Comparison of ENCODE assay signal across 8 mouse cellular contexts in genomic region chrX:77509149-77509548, GRCm38 (mm10). TPM values are rescaled to one million over a fixed set of nuclear protein-coding genes. Genes with fewer than 3 reads are reported as not detected.
DNase-seq lines count a peak whose midpoint lies in the region; ATAC-seq and TF ChIP-seq lines count a peak whose summit lies in the region.

No protein-coding gene starts in this region.

- H3K36me3 ChIP-seq in forebrain, postnatal 0 days (ENCODE audit: insufficient read depth): no peaks in the 10 kb centered on the region
- H3K36me3 ChIP-seq in lung, embryonic 15.5 days: no peaks in the 10 kb centered on the region

- H3K27ac ChIP-seq in forebrain, postnatal 0 days (ENCODE audit: low read depth, low read length): peak overlapping the region; percentile 93
- peak overlapping the region; percentile 97 for H3K27ac ChIP-seq in lung, embryonic 15.5 days

- TF ChIP-seq CTCF in forebrain, postnatal 0 days (IDR thresholded peaks at IDR 0.05; ENCODE audit: low read depth): peak; percentile 29

- 26% methylated on average over 13 of the region's 13 CpGs for WGBS in forebrain, postnatal 0 days
- 16% methylated on average over 13 of the region's 13 CpGs for WGBS in lung, embryonic 15.5 days

- H3K9ac ChIP-seq in forebrain, postnatal 0 days: 0 out of 2 replicates have a peak overlapping the region, but pooled peaks have one; percentile 72
- H3K9ac ChIP-seq in lung, embryonic 15.5 days: no peak overlapping the region

- no peaks in the 10 kb centered on the region for H3K9me3 ChIP-seq in forebrain, postnatal 0 days (ENCODE audit: low read length)
- H3K9me3 ChIP-seq in lung, embryonic 15.5 days: no peaks in the 10 kb centered on the region

- ATAC-seq in forebrain, postnatal 0 days: peak; percentile 85
- ATAC-seq in lung, embryonic 15.5 days (ENCODE audit: borderline replicate concordance, extremely low read depth, low FRiP score, low TSS enrichment): peak; percentile 56

- no peaks in the 10 kb centered on the region for H3K4me1 ChIP-seq in forebrain, postnatal 0 days (ENCODE audit: insufficient read depth)
- peaks cover 13% of the 10 kb centered on the region for H3K4me1 ChIP-seq in lung, embryonic 15.5 days

- H3K27me3 ChIP-seq in forebrain, postnatal 0 days (ENCODE audit: insufficient read depth, low read length): no peaks in the 10 kb centered on the region
- no peaks in the 10 kb centered on the region for H3K27me3 ChIP-seq in lung, embryonic 15.5 days

- H3K4me3 ChIP-seq in forebrain, postnatal 0 days (ENCODE audit: low read depth, low read length): peak overlapping the region; percentile 60
- H3K4me3 ChIP-seq in lung, embryonic 15.5 days: peak overlapping the region; percentile 16; the same call in 1 of the 2 replicates

- peak; percentile 94 for DNase-seq in ES-CJ7 (ENCODE audit: low read depth, low spot score)
- DNase-seq in cerebellum, adult 18-20 months: peak; percentile 77 to 80
- peak; percentile 93 for DNase-seq in forebrain, postnatal 0 days
- DNase-seq in heart, postnatal 4 days: peak; percentile 82
- DNase-seq in layer of hippocampus, adult 8-10 months (ENCODE audit: low spot score in 2 of 2): peak; percentile 80 to 84
- peak; percentile 74 for DNase-seq in ovary, adult 18-20 months (ENCODE audit: low spot score)
- DNase-seq in thymus, postnatal 0 days (ENCODE audit: low spot score): peak; percentile 88

- H3K4me2 ChIP-seq in forebrain, postnatal 0 days (ENCODE audit: low read depth): peak overlapping the region; percentile 59
- H3K4me2 ChIP-seq in lung, embryonic 15.5 days: peak overlapping the region; percentile 56

RNA-seq across cellular contexts. Expression of gene Tbl1x, which starts 1.7 kb away (rescaled TPM):
- total RNA-seq in forebrain, postnatal 0 days (2014; rRNA removed): 60.8 and 67.2 TPM in 2 replicates
- 24.9 and 37.0 TPM in 2 replicates for polyA plus RNA-seq in forebrain, postnatal 0 days (2015; fragmentation: Nextera tagmentation; extraction: Ambion mirVana)
- 10 to 100 TPM; 75.2 to 75.9 TPM for total RNA-seq in heart, postnatal 4 days (2021)
- total RNA-seq in layer of hippocampus, adult 8-10 months (2022): 10 to 100 TPM; 31.9 to 36.1 (median 34.3) TPM
- 71.3 and 72.4 TPM in 2 replicates for polyA plus RNA-seq in lung, embryonic 15.5 days (2015; fragmentation: Nextera tagmentation; extraction: Ambion mirVana)
- 42.5 and 46.1 TPM in 2 replicates for polyA plus RNA-seq in thymus, postnatal 0 days (2015; fragmentation: Nextera tagmentation; extraction: Ambion mirVana)

Comparison
In these comparisons a context has a peak if more than half of its experiments do, and no peak if none do; other contexts are left out.
1. Peak in every context shown above with its lines: DNase-seq, ATAC-seq, H3K4me3 ChIP-seq and H3K27ac ChIP-seq.